Mouse (Mus musculus) activated CD4-positive, CD25-positive, alpha-beta regulatory T cell, adult 4 months (primary cell): Measurements from ENCODE around the gene Acsl1. TPM values are rescaled to one million over a fixed set of nuclear protein-coding genes. Genes with fewer than 3 reads are reported as not detected.

Source experiments
- ATAC-seq: one replicate; pipeline ENCODE4 v1.8.0; 2017
- polyA plus RNA-seq, 2 experiments: library from polyadenylated mRNA; unstranded; fragments of 100-300 nt; shearing (Covaris generic); gene quantifications; one replicate each; pipeline ENCODE4 v1.2.1; 2017

Gene Acsl1
- 1 to 10 TPM; 8.1 to 9.7 TPM for polyA plus RNA-seq

DNA sequence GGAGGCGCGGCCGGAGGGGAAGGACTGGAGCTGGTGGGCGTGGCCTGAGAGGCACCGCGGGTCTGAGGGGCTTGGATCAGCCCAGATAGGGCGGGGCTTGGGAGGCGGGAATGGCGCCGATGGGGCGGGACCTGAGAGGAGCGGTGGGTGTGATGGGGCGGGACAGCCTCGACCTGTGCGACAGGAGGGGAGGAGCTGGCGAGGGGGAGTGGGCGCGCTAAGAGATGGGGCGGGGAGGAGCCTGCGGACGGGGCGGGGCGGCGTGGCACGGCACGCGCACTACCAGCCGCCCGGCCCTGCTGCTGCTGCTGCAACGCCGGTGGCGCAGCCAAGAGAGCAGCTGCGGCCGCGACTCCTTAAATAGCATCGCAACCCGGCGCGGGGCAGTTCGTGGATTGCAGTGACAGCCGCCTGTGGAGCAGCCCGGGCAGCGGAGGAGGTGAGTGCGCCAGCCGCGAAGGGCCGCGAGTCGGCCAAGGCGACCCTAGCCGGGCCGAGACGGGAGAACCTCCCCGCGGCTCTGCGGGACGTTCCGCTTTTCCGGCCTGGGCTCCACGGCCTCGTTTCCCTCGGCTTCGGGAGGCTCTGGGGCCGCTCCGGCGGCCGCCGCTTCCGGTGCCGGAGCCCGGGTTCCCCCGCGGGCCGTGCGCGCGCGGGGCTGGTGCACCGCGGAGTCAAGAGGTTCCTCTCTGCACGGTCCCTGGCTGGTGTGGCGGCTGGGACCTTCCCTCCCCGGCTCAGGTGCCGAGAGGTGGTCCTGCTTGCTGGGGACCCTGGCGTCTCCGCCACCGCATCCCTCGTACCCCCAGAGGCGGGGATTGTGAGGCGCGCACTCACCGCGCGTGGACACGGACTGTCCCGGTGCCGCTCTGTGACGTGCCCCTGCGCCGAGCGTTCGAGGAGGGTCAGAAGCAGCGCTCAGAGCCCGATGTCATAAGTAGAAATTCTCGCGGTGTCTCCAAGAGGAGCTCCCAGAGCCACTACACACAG, at the start of gene Acsl1:
Gene Acsl1, plus strand, starts transcription at position 246 of the 990 bp plus-strand sequence.
- peak; percentile 81 for ATAC-seq

DNA sequence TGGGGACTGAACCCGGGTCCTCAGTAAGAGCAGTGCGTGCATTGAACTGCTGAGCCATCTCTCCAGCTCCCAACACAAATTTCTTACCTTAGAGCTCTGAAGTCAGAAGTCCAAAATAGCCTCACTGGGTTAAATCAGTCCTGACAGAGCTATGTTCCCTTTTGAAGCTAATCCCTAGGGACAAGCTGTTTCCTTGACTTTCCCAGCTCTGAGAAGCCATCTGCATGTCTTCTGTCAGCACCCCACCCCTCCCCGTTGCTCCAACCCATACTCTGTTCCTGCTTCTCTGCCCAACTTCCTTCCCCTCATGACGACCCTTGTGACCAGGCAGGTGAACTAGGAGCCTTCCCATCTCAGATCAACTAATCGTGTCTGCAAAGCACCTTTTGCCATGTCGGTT, 49.3 kb upstream of the Acsl1 start:
- no peak for ATAC-seq

DNA sequence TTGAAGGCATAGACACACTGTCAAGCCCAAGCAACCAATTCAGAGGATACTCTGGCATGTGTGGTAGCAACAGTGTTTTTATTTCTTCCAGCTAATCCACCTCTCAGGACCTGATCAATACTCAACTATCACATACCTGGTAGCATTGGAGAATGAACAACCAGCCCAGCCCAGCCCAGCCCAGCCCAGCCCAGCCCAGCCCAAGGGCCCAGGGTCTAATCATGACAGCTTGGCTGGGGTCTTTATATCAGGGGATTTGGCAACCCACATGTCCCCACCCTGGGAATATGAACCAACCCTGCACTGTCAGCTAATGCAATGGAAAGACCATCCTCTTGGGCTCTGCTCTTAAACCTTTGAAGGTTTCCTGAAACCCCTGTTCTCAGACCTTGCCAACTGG, 42.9 kb upstream of the Acsl1 start:
- no peak for ATAC-seq

DNA sequence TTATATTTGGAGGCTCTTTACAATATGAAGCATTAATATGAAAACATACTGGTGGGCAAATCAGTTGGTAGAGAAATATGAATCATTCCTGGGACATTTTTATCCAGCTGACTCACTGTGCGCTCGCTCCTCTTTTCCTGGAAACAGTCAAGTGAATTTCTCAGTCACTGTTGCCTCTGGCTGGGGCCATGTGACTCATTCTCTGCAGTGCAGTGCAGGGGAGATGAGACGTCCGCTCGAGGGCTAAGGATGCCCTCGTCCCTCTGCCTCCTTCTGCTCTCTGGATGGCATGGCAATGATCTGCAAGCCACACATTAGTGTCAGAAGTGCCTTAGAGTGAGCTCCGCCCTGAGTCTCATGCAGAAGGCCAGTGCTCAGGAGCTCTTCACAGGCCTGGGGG, 41.0 kb upstream of the Acsl1 start:
- ATAC-seq = no peak

DNA sequence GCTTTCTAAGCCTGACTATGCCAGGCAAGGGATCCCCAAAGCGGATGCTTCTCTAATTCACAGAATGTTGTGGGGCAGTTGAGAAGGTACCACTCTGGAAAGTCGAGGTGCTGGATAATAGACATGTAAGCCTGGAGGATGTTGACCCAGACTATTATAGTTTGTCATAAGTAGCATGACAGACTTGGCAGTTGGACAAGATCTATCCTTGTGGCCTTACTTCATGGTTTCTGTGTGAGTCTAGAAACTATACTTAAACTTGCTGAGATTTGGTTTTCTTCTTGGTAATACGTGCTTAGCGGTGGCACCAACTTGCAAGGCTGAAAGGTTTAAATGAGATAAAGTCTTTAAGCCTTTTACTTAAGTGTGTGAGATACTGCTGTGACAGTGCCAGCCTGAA, 38.9 kb upstream of the Acsl1 start:
- ATAC-seq = no peak

GRCm38 (mm10) chr8:46432581-46432980, 38.3 kb upstream of the Acsl1 start:
- no peak for ATAC-seq

GRCm38 (mm10) chr8:46433656-46434055, 37.2 kb upstream of the Acsl1 start:
- no peak for ATAC-seq

GRCm38 (mm10) chr8:46438491-46438890, 32.3 kb upstream of the Acsl1 start:
- ATAC-seq = no peak

- no peak for ATAC-seq
Observed at GRCm38 (mm10) chr8:46445964-46446915, 24.6 kb upstream of the Acsl1 start.

DNA sequence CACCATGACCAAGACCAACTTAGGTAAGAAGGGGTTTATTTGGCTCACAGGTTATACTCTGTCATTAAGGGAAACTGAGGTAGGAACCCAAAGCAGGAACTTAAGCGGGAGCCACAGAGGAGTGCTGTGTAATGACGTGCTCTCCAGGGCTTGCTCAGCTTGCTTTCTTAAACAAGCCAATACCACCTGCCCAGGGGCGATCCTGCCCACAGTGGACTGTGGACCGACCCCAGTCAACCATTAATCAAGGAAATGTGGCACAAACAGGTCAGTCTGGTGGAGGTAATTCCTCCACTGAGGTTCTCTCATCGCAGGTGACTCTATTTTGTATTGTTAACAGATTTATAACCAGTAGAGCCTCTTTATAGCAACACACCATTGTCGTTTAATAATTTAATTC, 23.5 kb upstream of the Acsl1 start:
- ATAC-seq = no peak

DNA sequence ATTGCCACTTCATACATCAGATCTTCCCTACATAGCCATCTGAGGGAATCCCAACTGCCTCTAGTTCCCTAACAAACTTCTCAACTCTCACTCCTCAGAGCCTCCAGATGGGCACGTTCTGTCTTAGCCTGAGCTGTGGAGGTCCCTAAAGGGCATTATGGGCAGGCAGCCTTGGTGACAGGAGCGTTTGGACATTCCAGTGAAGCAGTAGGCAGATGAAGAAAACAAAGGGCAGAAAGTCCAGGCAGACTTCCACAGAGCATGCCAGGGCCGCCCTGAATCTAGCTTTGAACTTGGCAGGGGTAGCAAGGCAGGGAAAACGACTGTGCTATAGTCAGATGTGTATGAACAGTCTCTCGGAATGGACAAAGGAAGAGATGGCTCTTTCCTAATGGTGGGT, 22.2 kb upstream of the Acsl1 start:
- no peak for ATAC-seq

DNA sequence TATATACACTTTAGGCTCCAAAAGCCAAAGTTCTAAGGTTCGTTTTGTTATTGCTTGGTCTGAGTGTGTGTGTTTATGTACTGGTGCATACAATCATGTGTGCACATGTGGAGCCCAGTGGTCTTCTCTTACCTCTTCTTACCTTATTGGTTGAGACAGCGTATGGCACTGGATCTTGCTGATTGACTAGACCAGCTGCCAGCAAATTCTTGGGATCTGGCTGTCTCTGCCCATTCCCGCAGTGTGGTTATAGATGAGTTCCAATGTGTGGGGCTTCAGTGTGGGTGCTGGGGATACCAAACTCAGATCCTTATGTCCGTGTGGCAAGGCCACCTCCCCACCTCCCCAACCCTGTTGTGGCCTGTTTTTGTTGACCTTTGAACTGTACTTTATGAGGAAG, 21.8 kb upstream of the Acsl1 start:
- ATAC-seq = no peak

DNA sequence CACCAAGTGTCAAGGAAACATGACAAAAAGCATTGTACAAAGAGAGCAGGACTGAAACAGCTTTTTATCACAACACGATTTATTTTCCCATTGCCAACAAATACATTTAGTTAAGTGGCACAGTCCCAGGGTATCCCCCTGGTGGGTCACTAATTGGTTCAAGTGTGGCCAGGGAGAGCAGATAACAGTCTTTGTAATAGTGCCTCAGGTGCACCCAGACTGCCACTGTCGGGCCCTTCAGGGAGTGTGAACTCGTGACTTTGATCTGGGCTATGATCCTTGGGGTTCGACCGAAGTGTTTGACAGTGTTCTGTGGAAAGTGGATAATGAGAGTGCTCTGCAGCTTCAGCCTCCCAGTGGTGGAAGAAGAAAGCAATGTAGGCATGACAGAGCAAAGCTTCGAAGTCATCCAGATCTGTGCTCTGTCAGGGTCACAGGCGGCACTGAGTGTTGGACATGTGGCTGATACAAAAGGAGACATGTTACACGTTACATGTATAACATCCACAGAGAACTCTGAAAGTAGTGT, 21.1 kb upstream of the Acsl1 start:
- ATAC-seq = no peak

DNA sequence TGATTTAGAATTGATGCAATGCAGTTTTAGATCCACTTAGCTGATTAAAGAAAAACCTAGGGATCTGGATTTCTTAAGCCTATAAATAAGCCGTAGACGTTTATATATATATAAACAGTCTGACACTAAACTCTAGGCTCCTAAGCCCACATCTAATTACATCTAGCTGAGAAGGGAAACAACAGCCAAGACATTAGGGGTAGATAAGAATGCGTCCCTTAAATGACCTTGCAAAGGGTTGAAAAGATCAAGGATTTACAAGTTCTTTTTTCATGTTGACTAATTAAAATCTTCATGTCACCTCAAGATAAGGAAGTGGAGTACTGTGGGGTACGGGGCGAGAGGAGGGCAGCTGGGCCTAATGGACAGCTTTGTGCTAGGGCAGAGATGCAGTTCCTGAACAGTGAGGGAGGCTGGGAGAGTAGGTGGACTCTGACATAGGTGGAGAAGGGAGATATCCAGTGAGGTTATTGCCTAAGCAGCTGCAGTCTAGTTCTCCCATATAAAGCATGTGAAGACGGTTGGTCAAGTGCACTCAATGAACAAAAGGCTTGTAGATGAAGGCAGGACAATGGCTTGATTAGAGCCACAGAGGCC, 12.5 kb upstream of the Acsl1 start:
- ATAC-seq = no peak

DNA sequence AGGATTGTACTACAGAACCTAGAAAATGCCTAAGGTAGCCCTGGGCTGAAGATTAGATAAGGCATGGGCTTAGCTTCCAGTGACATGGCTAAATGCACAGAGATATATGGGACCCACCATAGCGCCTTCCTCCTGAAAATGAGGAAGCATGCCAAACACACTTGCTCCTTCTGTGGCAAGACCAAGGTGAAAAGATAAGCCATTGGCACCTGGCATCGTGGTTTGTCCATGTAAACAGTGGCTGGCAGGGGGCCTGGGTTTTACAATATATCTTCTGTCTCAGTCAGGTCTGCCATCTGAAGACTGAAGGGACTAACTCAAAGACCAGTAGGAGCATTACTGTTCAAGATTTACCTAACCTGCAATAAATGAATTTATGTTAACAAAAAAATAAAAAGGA, 2.4 kb upstream of the Acsl1 start:
- no peak for ATAC-seq

GRCm38 (mm10) chr8:46469071-46469769, 1.6 kb upstream of the Acsl1 start:
- no peak for ATAC-seq

- no peak for ATAC-seq
Observed at GRCm38 (mm10) chr8:46470091-46470791, 596 bp upstream of the Acsl1 start.

GRCm38 (mm10) chr8:46471926-46472485, 1.2 kb downstream of the Acsl1 start:
- ATAC-seq = no peak

- no peak for ATAC-seq
Observed at GRCm38 (mm10) chr8:46474120-46474519, 3.3 kb downstream of the Acsl1 start.

DNA sequence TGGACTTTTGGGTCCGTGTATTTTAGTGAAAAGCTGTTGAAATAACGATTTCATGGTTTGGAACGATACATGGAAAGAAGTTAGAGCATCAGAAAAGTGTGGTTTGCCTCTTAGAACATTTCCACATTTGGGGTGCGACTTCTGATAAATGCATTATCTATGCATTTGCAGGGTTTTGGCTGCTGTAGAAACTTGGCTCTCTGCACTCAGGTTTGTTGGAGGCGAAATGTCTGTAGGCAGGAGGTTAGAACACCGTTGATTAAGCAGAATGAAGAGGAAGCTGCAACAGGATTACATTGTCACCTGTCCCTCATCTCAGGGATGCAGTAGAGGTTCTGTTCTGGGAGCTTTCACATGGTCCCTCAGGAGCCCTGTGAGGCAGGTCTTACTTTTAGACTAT, 3.8 kb downstream of the Acsl1 start:
- no peak for ATAC-seq

DNA sequence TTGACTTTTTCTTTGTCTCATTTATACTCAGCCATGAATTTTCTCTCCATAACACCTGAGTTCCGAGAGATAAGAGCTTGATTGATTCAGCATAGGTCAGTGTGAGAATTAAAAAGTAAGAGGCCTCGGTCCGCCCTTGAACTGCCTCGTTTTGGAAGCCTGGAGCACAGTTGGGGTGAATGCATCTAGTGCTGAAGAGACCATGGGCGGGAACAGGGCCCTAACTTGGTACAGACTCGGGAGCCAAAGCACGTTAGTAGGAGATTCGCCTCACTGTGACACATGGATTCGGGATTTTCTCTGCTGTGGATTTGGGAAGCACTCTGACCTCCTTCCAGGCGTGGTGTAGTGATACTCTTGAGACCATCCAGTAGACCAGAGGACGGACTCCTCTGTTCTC, 4.6 kb downstream of the Acsl1 start:
- no peak for ATAC-seq
